12 mouse cellular contexts compared by ENCODE assay signal in genomic region chr15:101147115-101147909, GRCm38 (mm10). TPM values are rescaled to one million over a fixed set of nuclear protein-coding genes. Genes with fewer than 3 reads are reported as not detected.
A peak's percentile ranks its signal among the peaks of the same experiment; 100 is the strongest.
DNase-seq lines count a peak whose midpoint lies in the region; ATAC-seq and TF ChIP-seq lines count a peak whose summit lies in the region.
"Had no signal": no experiment of that assay in that cellular context is flagged by ENCODE, and none has a peak within 500 bp of the region (broad histone marks: within the 10 kb centered on the region; RNA-seq: fewer than 3 reads in every experiment).

No protein-coding gene starts in this region.

- 0 out of 2 replicates have a peak, but pooled peaks cover 3% of the 10 kb centered on the region for H3K36me3 ChIP-seq in kidney, embryonic 14.5 days (ENCODE audit: control insufficient read depth, insufficient read depth, low read length)
- no peaks in the 10 kb centered on the region for H3K36me3 ChIP-seq in E14TG2a.4 (ENCODE audit: insufficient read depth, low read length)
- no peaks in the 10 kb centered on the region for H3K36me3 ChIP-seq in liver, embryonic 13.5 days
- H3K36me3 ChIP-seq: limb, embryonic 12.5 days had no signal

- peak overlapping the region; percentile 27; the same call in 1 of the 2 replicates for H3K27ac ChIP-seq in kidney, embryonic 14.5 days (ENCODE audit: low read depth, low read length)
- peak overlapping the region; percentile 10; the same call in 1 of the 2 replicates for H3K27ac ChIP-seq in liver, embryonic 13.5 days
- H3K27ac ChIP-seq: limb, embryonic 12.5 days had no signal

- H3K4me3 ChIP-seq in kidney, embryonic 14.5 days (ENCODE audit: low read length): no peak overlapping the region
- 0 out of 2 replicates have a peak overlapping the region, but pooled peaks have one; percentile 5 for H3K4me3 ChIP-seq in E14TG2a.4 (replicated peaks; ENCODE audit: low read length)
- no peak overlapping the region for H3K4me3 ChIP-seq in liver, embryonic 13.5 days (replicated peaks)
- H3K4me3 ChIP-seq: limb, embryonic 12.5 days had no signal

- peaks cover 26% of the 10 kb centered on the region for H3K4me1 ChIP-seq in kidney, embryonic 14.5 days (ENCODE audit: control insufficient read depth, insufficient read depth, low read length)
- H3K4me1 ChIP-seq in E14TG2a.4 (replicated peaks; ENCODE audit: low read depth, low read length): peaks cover 59% of the 10 kb centered on the region
- peaks cover 59% of the 10 kb centered on the region for H3K4me1 ChIP-seq in liver, embryonic 13.5 days (replicated peaks)

- H3K27me3 ChIP-seq in kidney, embryonic 14.5 days (ENCODE audit: control insufficient read depth, insufficient read depth, low read length): no peaks in the 10 kb centered on the region
- no peaks in the 10 kb centered on the region; the same call in 1 of the 2 replicates for H3K27me3 ChIP-seq in E14TG2a.4 (ENCODE audit: insufficient read depth, low read length)
- peaks cover 16% of the 10 kb centered on the region for H3K27me3 ChIP-seq in liver, embryonic 13.5 days

- no peak overlapping the region for H3K9ac ChIP-seq in kidney, embryonic 14.5 days (ENCODE audit: low read depth, low read length)
- H3K9ac ChIP-seq in liver, embryonic 13.5 days: no peak overlapping the region
- H3K9ac ChIP-seq: limb, embryonic 12.5 days had no signal

- H3K4me2 ChIP-seq in kidney, embryonic 14.5 days (replicated peaks; ENCODE audit: low read depth, low read length): no peak overlapping the region
- H3K4me2 ChIP-seq in liver, embryonic 13.5 days: peak overlapping the region; percentile 37
- H3K4me2 ChIP-seq: limb, embryonic 12.5 days had no signal

- peak; percentile 36 for DNase-seq in CD4-positive, CD25-positive, alpha-beta regulatory T cell, adult 2 months (ENCODE audit: low read depth, low spot score)
- no peak for DNase-seq in kidney, postnatal 10 days
- DNase-seq in liver, embryonic 13.5 days: no peak
- no peak for DNase-seq in right cerebral cortex, postnatal 36 days (ENCODE audit: low spot score in 2 of 2)
- DNase-seq in testis, postnatal 10 days (ENCODE audit: low spot score): no peak
- DNase-seq: cerebellum, postnatal 10 days; kidney, adult 11 months had no signal

- WGBS in kidney, embryonic 14.5 days: 71% methylated on average over 16 of the region's 16 CpGs
- 6% methylated on average over 16 of the region's 16 CpGs for WGBS in liver, embryonic 13.5 days (ENCODE audit: insufficient replicate concordance)

- H3K9me3 ChIP-seq in kidney, embryonic 14.5 days (ENCODE audit: control insufficient read depth, low read length): no peaks in the 10 kb centered on the region
- no peaks in the 10 kb centered on the region for H3K9me3 ChIP-seq in E14TG2a.4 (ENCODE audit: low read length)
- H3K9me3 ChIP-seq in liver, embryonic 13.5 days (replicated peaks): no peaks in the 10 kb centered on the region
- H3K9me3 ChIP-seq: limb, embryonic 12.5 days had no signal

- no peak for ATAC-seq in CD4-positive, CD25-positive, alpha-beta regulatory T cell, adult 4 months
- no peak for ATAC-seq in kidney, embryonic 14.5 days (ENCODE audit: low FRiP score, low TSS enrichment)
- no peak for ATAC-seq in liver, embryonic 13.5 days (ENCODE audit: low read depth)
- ATAC-seq: forebrain, embryonic 16.5 days had no signal

- no peak for TF ChIP-seq CTCF in E14TG2a.4 (conservative IDR thresholded peaks at IDR 0.05; ENCODE audit: low read length)

RNA-seq across cellular contexts. Expression of gene Acvrl1, which starts 19.0 kb away (rescaled TPM):
- 1 to 10 TPM; 3.8 to 5.2 TPM for polyA plus RNA-seq in CD4-positive, CD25-positive, alpha-beta regulatory T cell, adult 4 months (2017; shearing (Covaris generic))
- 6.3 and 8.8 TPM in 2 replicates for polyA plus RNA-seq in kidney, embryonic 14.5 days (2014; fragmentation: Nextera tagmentation; extraction: Ambion mirVana)
- polyA plus RNA-seq in liver, embryonic 13.5 days (2015; fragmentation: Nextera tagmentation; extraction: Ambion mirVana): 1.2 and 1.3 TPM in 2 replicates

RNA-seq across cellular contexts. Expression of gene Acvr1b, which starts 26.6 kb away (rescaled TPM):
- polyA plus RNA-seq in CD4-positive, CD25-positive, alpha-beta regulatory T cell, adult 4 months (2017; shearing (Covaris generic)): 1 to 10 TPM; 4.0 to 5.4 TPM
- polyA plus RNA-seq in kidney, embryonic 14.5 days (2014; fragmentation: Nextera tagmentation; extraction: Ambion mirVana): 6.0 and 7.2 TPM in 2 replicates
- 1.0 and 1.6 TPM in 2 replicates for polyA plus RNA-seq in liver, embryonic 13.5 days (2015; fragmentation: Nextera tagmentation; extraction: Ambion mirVana)

RNA-seq across cellular contexts. Expression of gene Ankrd33, which starts 31.8 kb away (rescaled TPM):
- polyA plus RNA-seq in CD4-positive, CD25-positive, alpha-beta regulatory T cell, adult 4 months (2017; shearing (Covaris generic)): not detected
- not detected in 2 replicates for polyA plus RNA-seq in kidney, embryonic 14.5 days (2014; fragmentation: Nextera tagmentation; extraction: Ambion mirVana)
- polyA plus RNA-seq in liver, embryonic 13.5 days (2015; fragmentation: Nextera tagmentation; extraction: Ambion mirVana): not detected in 2 replicates
- polyA plus RNA-seq: forebrain, embryonic 16.5 days; limb, embryonic 12.5 days had no signal
